Mouse (Mus musculus) cerebral cortex, adult 2 months (tissue): Measurements from ENCODE around the gene Rimkla.

ENCODE experiments used
- WGBS: fragments of 180-500 bp; shearing (Covaris S2); methylation state at CpG from one replicate; pipeline ENCODE4 v1.1.7; 2018; 5-methylcytosine and 5-hydroxymethylcytosine counted together

Gene Rimkla

DNA sequence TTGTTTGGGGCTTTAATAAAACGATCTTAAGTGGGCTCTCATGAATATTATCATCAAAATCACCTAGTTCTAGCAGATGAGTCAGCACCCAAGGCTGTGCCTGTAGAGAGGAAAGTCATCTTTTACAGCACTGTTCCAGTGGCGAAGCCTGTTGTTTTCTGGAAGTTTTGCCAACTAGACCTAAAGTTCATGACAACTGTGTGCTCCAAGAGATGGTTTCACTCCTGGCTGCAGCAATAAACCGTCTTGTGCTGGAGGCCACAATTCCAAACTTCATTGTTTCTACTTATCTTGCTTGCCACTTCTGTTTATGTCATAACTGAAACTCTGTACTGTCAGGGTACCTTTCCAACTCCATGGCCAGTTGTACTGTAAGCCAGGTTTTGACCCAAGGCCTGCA lies 75.2 kb downstream of the Rimkla start:
- WGBS = 87% methylated on average over 3 of the region's 3 CpGs
